Mouse (Mus musculus): ENCODE results near the gene Ralgapb.
A peak's percentile ranks its signal among the peaks of the same experiment; 100 is the strongest.

Ralgapb gene

GRCm38 (mm10) chr2:158519071-158519470 lies 109.4 kb downstream of the Ralgapb start:
- DNase-seq, result peak; percentile 67 to 75

GRCm38 (mm10) chr2:158519800-158520199 lies 110.2 kb downstream of the Ralgapb start:
- DNase-seq, result no peak

GRCm38 (mm10) chr2:158523060-158523459 lies 113.4 kb downstream of the Ralgapb start:
- DNase-seq, result peak; percentile 86 to 90

GRCm38 (mm10) chr2:158524129-158524860 lies 114.6 kb downstream of the Ralgapb start:
- DNase-seq, result no peak

DNA sequence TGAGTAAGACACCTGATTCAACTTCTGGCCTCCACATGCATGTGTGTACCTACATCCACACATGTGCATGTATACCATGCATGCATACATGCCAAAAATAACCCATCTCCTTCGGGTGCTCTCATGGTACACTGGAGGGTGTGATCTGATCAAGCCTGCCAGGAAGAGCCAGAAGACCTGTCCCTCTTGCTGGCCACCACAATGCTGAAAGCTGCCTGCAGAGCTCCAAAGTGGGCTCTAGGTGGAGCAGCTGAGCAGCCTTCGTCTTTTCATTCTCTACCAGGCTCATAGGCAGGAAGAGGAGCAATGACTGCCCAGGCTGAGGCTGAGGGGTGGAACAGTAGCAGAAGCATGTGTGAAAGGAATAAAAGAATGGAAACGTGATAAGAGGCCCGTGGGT lies 124.4 kb downstream of the Ralgapb start:
- DNase-seq, result peak; percentile 41 to 45

- DNase-seq, result no peak
Observed at GRCm38 (mm10) chr2:158534559-158534958, 124.9 kb downstream of the Ralgapb start.

- no peak for DNase-seq
Observed at GRCm38 (mm10) chr2:158539433-158540305, 130.0 kb downstream of the Ralgapb start.

DNA sequence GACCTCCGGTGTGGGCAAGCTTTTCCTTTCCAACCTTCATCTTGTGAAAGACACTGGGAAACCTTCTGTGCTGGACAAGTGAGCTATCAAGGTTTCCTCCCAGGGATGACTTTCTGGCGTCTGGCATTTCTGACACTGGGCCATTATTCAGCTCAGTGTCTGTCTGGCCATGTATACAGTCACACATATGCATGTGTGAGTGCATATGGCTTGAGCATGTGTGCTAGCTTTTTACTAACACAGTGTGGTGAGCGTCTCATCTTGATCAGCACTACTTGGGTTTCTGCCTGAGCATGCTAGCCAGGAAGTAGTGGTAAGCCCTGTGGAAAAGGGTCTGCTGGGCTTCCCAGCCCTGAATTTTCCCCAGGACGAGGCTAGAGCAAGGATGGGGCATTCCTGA lies 131.6 kb downstream of the Ralgapb start:
- DNase-seq, result no peak

GRCm38 (mm10) chr2:158545266-158545665 lies 135.6 kb downstream of the Ralgapb start:
- no peak for DNase-seq

- DNase-seq, result peak; percentile 39 to 54
Observed at GRCm38 (mm10) chr2:158546751-158547150, 137.1 kb downstream of the Ralgapb start.
